Comparison of ENCODE assay signal across 16 mouse cellular contexts in genomic region chr12:55622615-55623245, GRCm38 (mm10). TPM values are rescaled to one million over a fixed set of nuclear protein-coding genes. Genes with fewer than 3 reads are reported as not detected.
A peak's percentile ranks its signal among the peaks of the same experiment; 100 is the strongest.
DNase-seq lines count a peak whose midpoint lies in the region; ATAC-seq and TF ChIP-seq lines count a peak whose summit lies in the region.
"Had no signal": no experiment of that assay in that cellular context is flagged by ENCODE, and none has a peak within 500 bp of the region (broad histone marks: within the 10 kb centered on the region; RNA-seq: fewer than 3 reads in every experiment).

No protein-coding gene starts in this region.

- H3K27me3 ChIP-seq in midbrain, embryonic 12.5 days = no peaks in the 10 kb centered on the region; the same call in 1 of the 2 replicates
- H3K27me3 ChIP-seq in midbrain, embryonic 16.5 days (ENCODE audit: control insufficient read depth, insufficient read depth, low read depth, low read length) = no peaks in the 10 kb centered on the region
- no peaks in the 10 kb centered on the region for H3K27me3 ChIP-seq in forebrain, embryonic 12.5 days
- no peaks in the 10 kb centered on the region for H3K27me3 ChIP-seq in stomach, postnatal 0 days (ENCODE audit: control insufficient read depth, insufficient read depth, low read length)
- H3K27me3 ChIP-seq: CH12.LX had no signal

- 30% methylated on average over 3 of the region's 3 CpGs for WGBS in midbrain, embryonic 12.5 days
- 29% methylated on average over 3 of the region's 3 CpGs for WGBS in midbrain, embryonic 16.5 days
- WGBS in forebrain, embryonic 12.5 days = 18% methylated on average over 3 of the region's 3 CpGs
- WGBS in stomach, postnatal 0 days = 59% methylated on average over 3 of the region's 3 CpGs

- TF ChIP-seq EP300 in stomach, postnatal 0 days (optimal IDR thresholded peaks at IDR 0.05) = no peak

- H3K36me3 ChIP-seq in midbrain, embryonic 12.5 days = no peaks in the 10 kb centered on the region
- H3K36me3 ChIP-seq in midbrain, embryonic 16.5 days (ENCODE audit: control insufficient read depth, insufficient read depth, low read length) = no peaks in the 10 kb centered on the region
- no peaks in the 10 kb centered on the region for H3K36me3 ChIP-seq in forebrain, embryonic 12.5 days (replicated peaks)
- no peaks in the 10 kb centered on the region for H3K36me3 ChIP-seq in stomach, postnatal 0 days (ENCODE audit: control insufficient read depth, insufficient read depth, low read length)

- no peak overlapping the region for H3K4me2 ChIP-seq in midbrain, embryonic 12.5 days (replicated peaks)
- H3K4me2 ChIP-seq in midbrain, embryonic 16.5 days (ENCODE audit: low read length) = no peak overlapping the region
- H3K4me2 ChIP-seq in forebrain, embryonic 12.5 days = no peak overlapping the region
- H3K4me2 ChIP-seq in stomach, postnatal 0 days (replicated peaks; ENCODE audit: low read depth) = no peak overlapping the region

- no peak overlapping the region for H3K27ac ChIP-seq in midbrain, embryonic 12.5 days (replicated peaks)
- H3K27ac ChIP-seq in midbrain, embryonic 16.5 days (ENCODE audit: low read length) = no peak overlapping the region
- H3K27ac ChIP-seq in forebrain, embryonic 12.5 days = no peak overlapping the region
- no peak overlapping the region for H3K27ac ChIP-seq in stomach, postnatal 0 days (replicated peaks)

- peak; percentile 21 to 60 for DNase-seq in layer of hippocampus, postnatal 14 days (ENCODE audit: low spot score in 2 of 2)
- DNase-seq in stomach, postnatal 0 days (ENCODE audit: low spot score) = peak; percentile 17
- DNase-seq in T-cell, adult 2 months (ENCODE audit: low spot score) = no peak
- DNase-seq in kidney, adult 11 months = no peak
- no peak for DNase-seq in frontal cortex, postnatal 14 days (ENCODE audit: low spot score in 2 of 2)
- DNase-seq: cerebellum, adult 9-11 months; heart, postnatal 36 days; lung, postnatal 14 days had no signal

- H3K4me1 ChIP-seq in midbrain, embryonic 12.5 days = peaks cover 12% of the 10 kb centered on the region
- 0 out of 2 replicates have a peak, but pooled peaks cover 3% of the 10 kb centered on the region for H3K4me1 ChIP-seq in midbrain, embryonic 16.5 days (ENCODE audit: control insufficient read depth, insufficient read depth, low read length)
- H3K4me1 ChIP-seq in forebrain, embryonic 12.5 days = peaks cover 10% of the 10 kb centered on the region
- H3K4me1 ChIP-seq in stomach, postnatal 0 days (replicated peaks; ENCODE audit: control insufficient read depth, insufficient read depth) = no peaks in the 10 kb centered on the region

- H3K9me3 ChIP-seq in midbrain, embryonic 12.5 days = no peaks in the 10 kb centered on the region
- no peaks in the 10 kb centered on the region for H3K9me3 ChIP-seq in midbrain, embryonic 16.5 days (replicated peaks; ENCODE audit: control insufficient read depth, low read length, poor library complexity, severe bottlenecking)
- H3K9me3 ChIP-seq in forebrain, embryonic 12.5 days = no peaks in the 10 kb centered on the region
- H3K9me3 ChIP-seq in stomach, postnatal 0 days (ENCODE audit: control insufficient read depth, low read length) = no peaks in the 10 kb centered on the region

- no peak overlapping the region for H3K9ac ChIP-seq in midbrain, embryonic 12.5 days (replicated peaks)
- no peak overlapping the region for H3K9ac ChIP-seq in midbrain, embryonic 16.5 days (ENCODE audit: low read depth, low read length)
- H3K9ac ChIP-seq in forebrain, embryonic 12.5 days = no peak overlapping the region
- H3K9ac ChIP-seq in stomach, postnatal 0 days (ENCODE audit: low read length) = no peak overlapping the region

- H3K4me3 ChIP-seq in midbrain, embryonic 12.5 days = no peak overlapping the region
- no peak overlapping the region for H3K4me3 ChIP-seq in midbrain, embryonic 16.5 days (ENCODE audit: low read depth, low read length)
- H3K4me3 ChIP-seq in forebrain, embryonic 12.5 days (replicated peaks) = no peak overlapping the region
- no peak overlapping the region for H3K4me3 ChIP-seq in stomach, postnatal 0 days (ENCODE audit: low read depth, low read length)

- no peak for TF ChIP-seq CTCF in stomach, postnatal 0 days (IDR thresholded peaks at IDR 0.05; ENCODE audit: low read depth)

- peak; percentile 63; the same call in 1 of the 2 replicates for ATAC-seq in midbrain, embryonic 12.5 days (ENCODE audit: low FRiP score, low read depth)
- no peak for ATAC-seq in midbrain, embryonic 16.5 days
- ATAC-seq in forebrain, embryonic 12.5 days (ENCODE audit: low FRiP score) = peak; percentile 67; the same call in 1 of the 2 replicates
- ATAC-seq in stomach, postnatal 0 days (ENCODE audit: low FRiP score, low TSS enrichment) = no peak
- ATAC-seq: activated CD4-positive, CD25-positive, alpha-beta regulatory T cell, adult 4 months had no signal

RNA-seq across cellular contexts. Expression of gene Insm2, which starts 23.5 kb away (rescaled TPM):
- polyA plus RNA-seq in midbrain, embryonic 12.5 days (2016; fragmentation: Nextera tagmentation; extraction: Ambion mirVana) = 0.34 and 1.2 TPM in 2 replicates
- polyA plus RNA-seq in midbrain, embryonic 16.5 days (2015; fragmentation: Nextera tagmentation; extraction: Ambion mirVana) = 1.0 and 1.5 TPM in 2 replicates
- 2.1 and 2.3 TPM in 2 replicates for polyA plus RNA-seq in forebrain, embryonic 12.5 days (2016; fragmentation: Nextera tagmentation; extraction: Ambion mirVana)
- total RNA-seq in layer of hippocampus, postnatal 14 days (2021) = under 1 TPM; 0.23 to 0.33 TPM
- polyA plus RNA-seq in stomach, postnatal 0 days (2015; fragmentation: Nextera tagmentation; extraction: Ambion mirVana) = 0.04 and 0.10 TPM in 2 replicates
- total RNA-seq: CH12.LX; heart, postnatal 36 days had no signal
- polyA plus RNA-seq: large intestine, adult 2 months had no signal

RNA-seq across cellular contexts. Expression of gene Aldoart2, which starts 57.7 kb away (rescaled TPM):
- not detected in 2 replicates for polyA plus RNA-seq in midbrain, embryonic 12.5 days (2016; fragmentation: Nextera tagmentation; extraction: Ambion mirVana)
- polyA plus RNA-seq in midbrain, embryonic 16.5 days (2015; fragmentation: Nextera tagmentation; extraction: Ambion mirVana) = not detected in 2 replicates
- polyA plus RNA-seq in forebrain, embryonic 12.5 days (2016; fragmentation: Nextera tagmentation; extraction: Ambion mirVana) = not detected in 2 replicates
- total RNA-seq in layer of hippocampus, postnatal 14 days (2021) = not detected
- not detected in 2 replicates for polyA plus RNA-seq in stomach, postnatal 0 days (2015; fragmentation: Nextera tagmentation; extraction: Ambion mirVana)
- total RNA-seq: CH12.LX; heart, postnatal 36 days; neutrophil, adult 5-6 weeks had no signal
- polyA plus RNA-seq: stomach, embryonic 16.5 days had no signal

Comparison
In these comparisons a context has a peak if more than half of its experiments do, and no peak if none do; other contexts are left out.
1. ATAC-seq: peak in midbrain, embryonic 12.5 days (single experiment) and forebrain, embryonic 12.5 days (single experiment); none in midbrain, embryonic 16.5 days (single experiment) and stomach, postnatal 0 days (single experiment).
2. DNase-seq: peak in layer of hippocampus, postnatal 14 days (2 of 2) and stomach, postnatal 0 days (single experiment); none in T-cell, adult 2 months (single experiment), kidney, adult 11 months (single experiment) and frontal cortex, postnatal 14 days (0 of 2).